Mouse (Mus musculus) bone marrow, adult 2 months (tissue): ENCODE measurements around the gene Ttc30b. TPM values are rescaled to one million over a fixed set of nuclear protein-coding genes. Genes with fewer than 3 reads are reported as not detected.
"Not testable (repeated sequence)": the region's sequence is repeated elsewhere in the genome, so short reads cannot be mapped to it uniquely, and the experiment has no call there.

ENCODE experiments used
- H3K27ac ChIP-seq: fragments of 200-500 bp; 2 replicates; pipeline ENCODE4 v1.5.1; 2012; ENCODE audit warnings: low read depth, mild to moderate bottlenecking, control low read depth, inconsistent platforms, low read length; ENCODE audit not compliant: control insufficient read depth, poor library complexity, insufficient read depth
- H3K4me1 ChIP-seq: fragments of 200-500 bp; 2 replicates; pipeline ENCODE4 v1.6.1; 2011; ENCODE audit warnings: low read length; ENCODE audit not compliant: control insufficient read depth, insufficient read depth
- H3K4me3 ChIP-seq: fragments of 200-500 bp; replicated peaks from 2 replicates; pipeline ENCODE3; 2011; ENCODE audit warnings: mild to moderate bottlenecking, low read depth, low read length, control low read depth; ENCODE audit not compliant: control insufficient read depth
- CTCF ChIP-seq: fragments of 200-500 bp; IDR thresholded peaks from 2 replicates; pipeline ENCODE4 v1.5.1; 2011; ENCODE audit warnings: low read length, control low read depth; ENCODE audit not compliant: control insufficient read depth, insufficient read depth
- POLR2A ChIP-seq: fragments of 200-500 bp; IDR thresholded peaks from 2 replicates; pipeline ENCODE4 v1.6.1; 2011; ENCODE audit warnings: low read depth, mild to moderate bottlenecking, control low read depth, low read length, borderline replicate concordance; ENCODE audit not compliant: control insufficient read depth
- WGBS: fragments of 180-500 bp; shearing (Covaris S2); methylation state at CpG from one replicate; pipeline ENCODE4 v1.1.7; 2018; 5-methylcytosine and 5-hydroxymethylcytosine counted together
- polyA plus RNA-seq: library from polyadenylated mRNA; stranded (reverse); fragments of >200 nt; gene quantifications from 2 replicates; pipeline ENCODE4 v1.2.4, GENCODE M21; 2011; ENCODE audit warnings: low replicate concordance; ENCODE audit not compliant: missing spikeins, insufficient read depth, insufficient read length

The Ttc30b gene
- polyA plus RNA-seq, 1 experiment = 1.4 TPM

GRCm38 (mm10) chr2:75955709-75956108 lies 17.3 kb upstream of the Ttc30b start:
- Histone ChIP-seq H3K27ac (no peak overlapping the region), H3K4me1 (no peaks in the 10 kb centered on the region), H3K4me3 (no peak overlapping the region)
- 80% methylated on average over 14 of the region's 14 CpGs for WGBS
- no peak for TF ChIP-seq CTCF
- no peak for TF ChIP-seq POLR2A

GRCm38 (mm10) chr2:75953320-75953719 lies 14.9 kb upstream of the Ttc30b start:
- Histone ChIP-seq H3K4me1 (no peaks in the 10 kb centered on the region), H3K27ac (no peak overlapping the region), H3K4me3 (no peak overlapping the region)
- TF ChIP-seq CTCF (no peak), POLR2A (no peak)
- 88% methylated on average over 5 of the region's 5 CpGs for whole genome bisulfite sequencing

- WGBS = 79% methylated on average over 8 of the region's 8 CpGs
- H3K4me1 ChIP-seq = no peaks in the 10 kb centered on the region
These were observed 12.3 kb upstream of the Ttc30b start for GRCm38 (mm10) chr2:75950685-75951084.

DNA sequence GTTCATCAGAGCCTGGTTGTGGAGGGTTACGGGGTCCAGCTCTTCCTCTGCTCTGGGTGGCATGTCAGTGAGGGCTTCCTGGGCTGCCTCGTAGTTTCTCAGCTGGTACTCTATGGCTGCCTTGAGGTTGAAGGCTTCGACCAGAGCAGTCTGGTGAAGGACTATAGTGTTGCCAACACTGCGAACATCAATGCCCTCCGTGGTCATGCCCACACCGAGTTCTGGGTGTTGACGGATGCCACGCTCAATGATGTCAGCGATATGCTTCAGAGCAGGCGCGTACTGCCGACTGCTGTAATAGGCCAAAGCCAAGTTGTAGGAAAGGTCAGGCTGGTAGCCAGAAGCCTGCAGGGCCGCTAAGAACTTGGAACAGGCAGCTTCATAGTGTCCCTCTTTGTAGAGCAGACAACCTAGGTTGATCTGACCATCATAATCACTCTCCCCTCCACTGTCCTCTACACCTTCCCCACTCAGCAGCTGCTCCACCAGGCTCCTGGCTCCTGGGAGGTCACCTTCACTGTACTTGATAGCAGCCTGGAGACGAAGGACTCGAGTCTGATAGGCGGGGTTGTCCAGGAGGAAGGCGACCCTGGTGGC lies 767 bp downstream of the Ttc30b start:
- H3K4me1 ChIP-seq, H3K27ac ChIP-seq, H3K4me3 ChIP-seq: not testable (repeated sequence)
- 78% methylated on average over 15 of the region's 17 CpGs for WGBS

More at GRCm38 (mm10) chr2:75950685-75951084, 12.3 kb upstream of the Ttc30b start:
- TF ChIP-seq CTCF (no peak), POLR2A (no peak)
- Histone ChIP-seq H3K4me3 (no peak overlapping the region), H3K27ac (no peak overlapping the region)

DNA sequence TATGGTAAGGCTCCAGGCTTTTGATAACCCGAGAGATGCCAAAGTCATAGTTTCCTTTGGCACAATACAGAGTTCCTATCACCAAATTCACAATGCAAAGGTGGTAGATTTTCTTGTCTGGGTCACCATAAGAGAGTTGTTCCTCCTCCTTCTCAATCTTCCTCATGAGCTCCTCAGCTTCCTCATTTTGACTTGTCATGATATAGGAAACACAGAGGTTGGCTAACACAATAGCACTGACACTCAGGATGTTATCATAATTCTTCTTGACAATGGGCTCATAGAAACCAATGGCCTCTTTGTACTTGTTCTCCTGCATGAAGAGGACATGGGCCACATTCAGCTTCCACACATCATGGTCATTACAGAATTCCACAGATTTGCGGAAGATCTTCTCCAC lies 1.7 kb downstream of the Ttc30b start:
- not testable (repeated sequence) for H3K4me3 ChIP-seq, H3K27ac ChIP-seq, H3K4me1 ChIP-seq
- 74% methylated on average over 2 of the region's 2 CpGs for WGBS

- no peak for TF ChIP-seq CTCF
- TF ChIP-seq POLR2A = no peak
- Histone ChIP-seq H3K27ac (no peak overlapping the region), H3K4me1 (no peaks in the 10 kb centered on the region; the same call in 1 of the 2 replicates), H3K4me3 (no peak overlapping the region)
- 69% methylated on average over 7 of the region's 7 CpGs for WGBS
These were observed 4.8 kb downstream of the Ttc30b start for GRCm38 (mm10) chr2:75933541-75933940.

DNA sequence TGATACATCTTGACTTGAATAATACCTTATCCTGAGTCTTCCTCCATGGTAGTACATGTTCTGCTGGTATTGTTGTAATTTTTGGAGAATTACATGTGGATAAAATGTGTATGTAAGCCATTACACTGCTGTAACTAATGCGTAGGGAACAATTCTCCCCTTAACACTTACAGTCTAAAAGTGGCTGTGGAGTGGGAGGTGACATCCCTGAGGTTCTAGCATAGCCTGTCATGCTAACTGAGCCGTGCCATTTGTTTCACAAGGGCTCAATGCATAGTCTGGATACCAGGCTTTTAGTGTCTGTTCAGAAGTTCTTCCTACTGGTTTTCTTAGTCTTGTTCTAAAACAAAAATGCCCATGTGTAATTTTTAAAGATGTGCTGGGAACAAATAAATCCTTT lies 7.4 kb downstream of the Ttc30b start:
- no peak overlapping the region for H3K27ac ChIP-seq
- TF ChIP-seq CTCF (no peak), POLR2A (no peak)
- H3K4me1 ChIP-seq = no peaks in the 10 kb centered on the region
- no peak overlapping the region for H3K4me3 ChIP-seq
- WGBS = 88% methylated on average over 2 of the region's 2 CpGs

DNA sequence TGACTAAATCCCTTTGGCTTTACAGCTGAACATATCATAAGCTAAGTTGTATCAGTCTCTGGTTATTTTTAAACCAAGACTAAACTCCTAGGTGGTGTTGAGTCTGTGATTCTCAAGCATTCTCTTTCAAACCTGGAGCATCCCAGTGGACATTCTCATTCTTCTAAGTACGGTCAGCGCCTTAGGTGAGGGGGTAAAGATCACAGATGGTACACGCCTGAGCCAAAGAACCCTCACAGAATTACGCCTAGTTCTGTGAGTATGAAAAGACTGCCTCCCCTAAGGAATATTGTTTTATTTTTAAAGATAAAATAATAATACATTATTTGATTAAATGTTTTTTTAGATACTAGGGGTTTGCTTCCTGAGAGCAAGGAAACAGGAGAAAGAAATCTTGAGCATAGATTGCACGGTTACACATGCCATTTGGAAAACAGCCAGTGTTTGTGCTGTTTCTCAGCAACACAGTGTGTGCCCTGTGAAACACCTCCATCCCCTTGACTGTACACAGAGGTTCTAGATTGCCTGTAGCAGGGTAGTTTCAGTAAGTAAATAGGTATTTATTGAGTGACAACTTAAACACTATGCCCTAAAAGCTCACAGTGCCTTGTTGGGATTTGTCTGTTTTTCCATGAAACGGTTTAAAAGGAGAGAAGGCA lies 8.5 kb downstream of the Ttc30b start:
- H3K27ac ChIP-seq = no peak overlapping the region
- H3K4me1 ChIP-seq = no peaks in the 10 kb centered on the region
- WGBS = 93% methylated on average over 6 of the region's 6 CpGs
- TF ChIP-seq CTCF = no peak
- no peak overlapping the region for H3K4me3 ChIP-seq

- Histone ChIP-seq H3K4me1 (no peaks in the 10 kb centered on the region), H3K27ac (no peak overlapping the region), H3K4me3 (no peak overlapping the region)
- 90% methylated on average over 2 of the region's 2 CpGs for WGBS
- TF ChIP-seq CTCF = no peak
- TF ChIP-seq POLR2A = no peak
These were observed 9.2 kb downstream of the Ttc30b start for GRCm38 (mm10) chr2:75929141-75929540.
